Mouse (Mus musculus) G1E (cell line): ENCODE results near the gene Gm26661.
A peak's percentile ranks its signal among the peaks of the same experiment; 100 is the strongest.

ENCODE experiments used
- CTCF ChIP-seq: IDR thresholded peaks from 2 replicates; pipeline ENCODE4 v1.5.1; 2012; ENCODE audit warnings: low read depth, low read length, inconsistent platforms, mixed read lengths
- GATA1 ChIP-seq: IDR thresholded peaks from 2 replicates; pipeline ENCODE4 v1.6.1; 2012; ENCODE audit warnings: borderline replicate concordance, low read length, inconsistent platforms, mixed read lengths
- GATA2 ChIP-seq: IDR thresholded peaks from 2 replicates; pipeline ENCODE4 v1.6.1; 2012; ENCODE audit warnings: low read depth, low read length, inconsistent platforms, borderline replicate concordance

GRCm38 (mm10) chr14:7801831-7802230, 10.4 kb downstream of the Gm26661 start:
- TF ChIP-seq GATA2: no peak
- TF ChIP-seq CTCF: 0 out of 2 replicates have a peak, but pooled peaks have one; percentile 18
- no peak for TF ChIP-seq GATA1
